Mouse (Mus musculus) embryo, embryonic 10 days (tissue): Measurements from ENCODE around the gene Tpbgl.

Experiments used
- DNase-seq: peaks from one replicate; pipeline ENCODE4 v3.0.0-alpha.2; 2015; ENCODE audit warnings: low spot score

The Tpbgl gene

DNA sequence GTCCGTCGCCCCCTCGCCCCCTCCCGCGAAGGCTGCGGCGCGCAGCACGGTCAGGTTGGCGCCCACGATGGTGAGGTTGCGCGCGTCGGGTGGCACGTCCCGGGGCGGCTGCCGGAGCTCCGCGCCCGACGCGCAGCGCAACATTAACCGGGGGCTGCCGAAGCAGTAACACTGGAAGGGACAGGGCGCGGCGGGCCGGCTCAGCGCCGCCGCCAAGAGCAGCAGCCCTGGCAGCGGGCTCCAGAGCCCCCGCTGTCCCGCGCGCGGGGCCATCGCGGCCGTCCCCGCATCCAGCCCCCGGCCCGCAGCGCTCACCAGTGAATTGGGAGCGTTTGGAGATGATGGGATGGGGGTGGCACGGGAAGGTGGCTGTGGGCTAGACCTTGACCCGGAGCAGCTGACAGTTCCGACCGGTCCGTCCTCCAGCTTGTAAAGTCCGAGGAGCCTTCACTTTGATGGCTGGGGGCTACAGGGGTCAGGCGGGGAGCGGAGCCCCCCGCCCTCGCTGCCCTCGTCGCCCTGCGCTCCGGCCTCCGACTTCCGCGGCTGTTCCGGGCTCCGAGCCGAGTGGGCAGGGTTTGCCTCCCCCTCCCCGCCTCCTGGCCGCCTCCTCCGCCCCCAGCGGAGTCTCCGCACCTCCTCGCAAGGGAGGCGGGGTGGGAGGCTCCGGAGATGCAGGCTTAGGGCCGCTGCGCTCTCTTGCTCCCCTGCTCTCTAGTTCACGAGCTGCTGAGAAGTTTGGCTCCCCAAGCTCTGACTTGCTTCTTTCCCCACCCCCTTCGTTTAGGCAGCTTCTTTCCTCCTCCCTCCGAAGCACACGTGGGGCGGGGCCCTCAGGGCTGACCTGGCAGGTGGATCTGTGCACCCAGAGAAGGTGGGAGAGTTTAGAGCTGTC lies at the start of gene Tpbgl:
TSS of gene Tpbgl (minus strand) at position 728 of the 895 bp plus-strand sequence.
- peak; percentile 42 for DNase-seq

DNA sequence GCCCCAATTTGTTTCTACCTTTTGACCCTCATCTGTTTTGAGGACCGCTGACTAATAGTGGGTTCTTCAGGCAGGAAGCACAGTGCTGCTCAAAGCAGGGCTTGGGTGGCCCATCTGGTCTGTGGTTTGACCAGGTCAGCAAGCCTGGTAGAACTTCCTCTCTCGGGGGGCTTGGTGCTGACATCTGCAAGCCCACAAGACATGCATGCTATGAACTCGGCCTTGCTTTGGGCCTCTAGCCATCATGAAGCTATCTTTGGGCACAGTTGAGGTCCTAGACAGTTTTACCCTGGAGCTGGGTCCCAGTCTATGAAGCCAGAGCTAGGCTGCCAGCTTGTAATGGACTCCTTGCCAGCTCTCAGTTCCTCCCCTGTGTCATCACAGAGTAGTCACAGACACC lies 48.0 kb upstream of the Tpbgl start:
- DNase-seq: no peak

DNA sequence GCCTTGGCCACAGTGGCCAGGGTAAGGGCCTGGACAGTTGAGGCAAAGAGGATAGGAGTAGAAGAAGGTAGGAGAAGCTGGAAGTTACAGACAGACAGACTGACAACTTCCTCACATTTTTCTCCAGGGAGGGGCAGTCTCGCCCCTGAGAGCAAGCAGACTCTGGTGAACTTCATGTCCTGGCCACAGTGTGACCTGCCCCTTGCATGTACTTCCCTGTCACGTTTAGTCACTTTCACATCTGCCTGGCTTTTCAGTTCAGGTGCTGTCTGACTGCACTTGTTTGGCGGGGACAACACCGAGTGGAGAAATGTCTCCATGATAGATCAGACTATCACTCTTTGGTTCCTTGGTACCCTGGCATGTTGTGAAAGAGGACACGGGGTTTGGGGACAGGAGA lies 47.3 kb upstream of the Tpbgl start:
- DNase-seq: no peak

DNA sequence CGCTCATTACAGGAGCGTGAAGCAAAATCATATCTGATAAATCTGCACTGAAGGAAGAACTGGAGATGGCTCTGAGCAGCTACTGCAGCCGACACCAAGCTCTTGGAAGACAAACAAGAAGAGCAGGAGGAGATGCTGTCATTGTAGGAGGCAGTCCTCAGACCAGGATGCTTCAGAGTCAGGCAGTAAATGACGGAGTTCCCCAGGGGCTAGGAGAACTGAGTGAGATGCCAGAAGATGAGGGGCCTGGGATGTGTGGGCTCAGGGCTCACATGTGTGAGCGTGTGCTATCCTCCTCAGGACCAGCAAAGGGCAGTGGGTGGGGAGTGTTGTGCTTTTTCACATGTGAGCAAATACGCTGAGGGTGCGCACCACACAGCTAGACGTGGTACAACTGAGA lies 46.3 kb upstream of the Tpbgl start:
- DNase-seq: no peak

DNA sequence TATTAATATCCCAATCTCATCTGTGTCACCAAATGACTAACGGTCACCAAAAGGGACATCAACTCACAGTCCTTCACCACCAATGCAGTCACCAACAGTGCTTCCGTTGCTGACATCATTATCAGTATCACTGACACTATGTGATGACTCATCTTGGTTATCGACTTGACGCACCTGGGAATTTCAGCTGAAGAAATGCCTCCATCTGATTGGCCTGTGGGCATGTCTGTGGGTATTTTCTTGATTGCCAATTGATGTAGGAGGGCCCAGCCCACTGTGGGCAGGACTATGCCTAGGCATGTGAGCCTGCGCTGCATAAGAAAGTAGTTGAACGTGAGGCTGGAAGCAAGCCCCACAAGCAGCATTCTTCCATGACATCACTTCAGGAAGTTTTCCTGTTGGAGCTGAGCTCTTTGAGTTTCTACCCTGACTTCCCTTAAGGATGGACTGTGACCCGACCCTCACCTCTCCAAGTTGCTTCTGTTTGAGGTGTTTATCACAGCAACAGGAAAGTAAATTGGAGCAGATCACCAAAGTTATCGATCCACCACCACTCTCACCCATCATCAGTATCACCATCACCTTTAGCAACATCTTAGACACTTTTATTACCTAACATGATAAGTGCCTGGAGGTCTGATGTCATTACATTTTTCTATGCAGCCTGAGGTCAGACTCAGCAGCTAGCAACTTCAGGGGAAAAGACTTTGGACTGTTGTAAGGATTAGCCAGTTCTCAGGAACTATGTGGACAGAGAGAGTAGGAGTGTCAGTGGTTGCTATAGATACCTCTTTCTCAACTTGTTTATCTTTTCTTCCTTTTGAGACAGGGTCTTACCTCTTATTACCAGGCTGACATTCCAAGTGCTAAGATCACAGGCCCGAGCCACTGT lies 44.9 kb upstream of the Tpbgl start:
- no peak for DNase-seq

GRCm38 (mm10) chr7:99670915-99671314 lies 44.0 kb upstream of the Tpbgl start:
- DNase-seq: no peak

- peak; percentile 71 for DNase-seq
Measured at GRCm38 (mm10) chr7:99668802-99669201, 41.9 kb upstream of the Tpbgl start.

DNA sequence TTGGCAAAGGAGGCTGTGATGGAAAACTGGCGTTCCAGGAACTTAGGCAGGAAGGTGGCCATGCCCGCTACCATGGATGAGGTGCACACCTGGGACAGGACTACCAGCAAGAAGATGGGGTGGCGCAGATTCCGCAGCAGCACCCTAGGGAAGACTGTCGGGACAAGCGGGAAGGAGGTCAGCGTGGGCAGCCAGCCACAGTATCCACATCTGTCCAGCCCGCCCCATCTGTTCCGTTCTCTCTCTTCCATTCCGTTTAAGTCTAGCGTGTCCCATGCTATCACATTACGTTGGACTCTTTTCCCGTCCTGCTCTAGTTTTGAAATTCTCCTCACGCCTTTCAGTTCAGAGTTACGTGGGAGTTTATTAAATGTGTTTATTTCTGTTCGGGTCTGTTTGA lies 40.2 kb upstream of the Tpbgl start:
- no peak for DNase-seq

DNA sequence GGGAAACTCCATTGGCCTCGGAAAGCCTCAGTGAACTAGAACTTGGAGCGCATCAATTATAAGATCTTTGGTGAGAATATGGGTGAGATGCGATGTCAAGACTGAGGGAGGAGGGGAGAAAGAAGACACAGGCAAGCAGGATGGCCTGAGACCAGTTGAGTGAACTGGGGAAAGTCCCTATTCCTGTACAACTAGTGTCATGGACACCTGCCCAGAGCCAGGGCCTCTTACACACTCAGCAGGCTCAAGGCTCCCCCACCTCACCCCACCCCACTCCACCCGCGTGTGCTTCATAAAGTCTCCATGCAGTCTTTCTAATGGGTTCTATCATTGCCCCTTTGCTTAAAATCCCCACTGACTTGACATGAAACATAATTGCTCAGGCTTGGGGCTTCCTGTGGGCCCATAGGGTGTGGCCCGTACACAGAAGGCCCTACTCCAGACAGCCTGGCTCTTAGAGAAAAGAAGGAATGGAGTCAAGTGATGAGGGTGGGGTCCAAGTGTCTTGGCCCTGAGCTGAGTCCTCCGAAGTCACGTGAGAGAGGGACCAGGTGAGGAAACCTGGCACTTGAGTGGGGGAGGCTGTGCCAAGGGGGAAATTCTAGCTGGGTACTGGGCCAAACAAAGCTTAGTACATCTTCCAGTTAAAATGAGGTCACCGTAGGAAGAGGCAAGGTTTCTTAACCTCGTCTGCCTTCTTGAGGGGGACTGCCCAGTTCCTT lies 39.0 kb upstream of the Tpbgl start:
- no peak for DNase-seq

DNA sequence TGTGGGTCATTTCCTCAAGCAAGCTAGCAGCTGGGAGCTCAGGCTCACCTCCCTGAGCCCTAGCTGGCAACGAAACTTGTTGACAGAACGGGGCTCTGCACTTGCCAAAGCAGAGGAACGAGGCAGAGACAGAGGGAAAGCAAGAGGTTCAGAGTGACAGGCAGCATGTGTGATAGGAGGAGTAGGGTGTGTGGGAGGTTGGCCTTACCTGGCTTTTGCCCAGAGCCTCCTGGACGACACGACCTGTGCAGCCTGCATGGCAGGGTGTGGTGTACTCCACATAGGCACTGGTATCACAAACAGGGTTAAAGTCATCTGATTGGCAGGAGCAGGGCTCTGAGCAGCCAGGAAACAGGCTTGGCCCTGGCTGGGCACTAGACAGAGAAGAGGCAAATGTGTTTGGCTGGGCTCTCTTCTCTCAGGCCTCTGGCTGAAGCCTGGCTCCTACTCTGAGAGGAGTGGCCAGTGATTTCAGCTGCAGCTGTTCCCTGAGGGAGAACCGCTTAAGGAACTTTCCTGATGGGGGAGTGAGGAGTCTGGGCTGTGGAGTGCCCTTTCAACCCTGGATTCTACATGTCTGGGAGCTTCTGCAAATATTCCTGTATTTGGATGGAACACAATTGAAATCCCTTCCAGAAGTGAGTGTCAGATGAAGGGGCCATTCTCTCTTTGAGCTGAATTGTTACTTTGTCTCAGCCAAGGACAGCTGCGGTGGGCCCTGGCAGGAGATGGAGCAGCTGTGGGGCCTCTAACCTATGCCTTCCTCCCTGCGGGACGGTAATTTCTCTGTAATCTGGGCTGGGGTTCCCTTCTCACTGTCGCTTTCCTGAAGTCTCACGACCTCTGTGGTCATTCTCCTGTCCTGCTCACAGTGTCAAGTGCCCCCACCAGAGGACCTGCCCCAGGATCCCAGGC lies 37.9 kb upstream of the Tpbgl start:
- peak; percentile 42 for DNase-seq

GRCm38 (mm10) chr7:99663507-99664220 lies 36.8 kb upstream of the Tpbgl start:
- DNase-seq: no peak

- DNase-seq: no peak
Measured at GRCm38 (mm10) chr7:99662311-99662710, 35.4 kb upstream of the Tpbgl start.

- DNase-seq: no peak
Measured at GRCm38 (mm10) chr7:99661571-99662230, 34.8 kb upstream of the Tpbgl start.

GRCm38 (mm10) chr7:99661071-99661470 lies 34.2 kb upstream of the Tpbgl start:
- no peak for DNase-seq

GRCm38 (mm10) chr7:99659379-99660029 lies 32.6 kb upstream of the Tpbgl start:
- DNase-seq: peak; percentile 85

GRCm38 (mm10) chr7:99654244-99654643 lies 27.3 kb upstream of the Tpbgl start:
- DNase-seq: no peak

DNA sequence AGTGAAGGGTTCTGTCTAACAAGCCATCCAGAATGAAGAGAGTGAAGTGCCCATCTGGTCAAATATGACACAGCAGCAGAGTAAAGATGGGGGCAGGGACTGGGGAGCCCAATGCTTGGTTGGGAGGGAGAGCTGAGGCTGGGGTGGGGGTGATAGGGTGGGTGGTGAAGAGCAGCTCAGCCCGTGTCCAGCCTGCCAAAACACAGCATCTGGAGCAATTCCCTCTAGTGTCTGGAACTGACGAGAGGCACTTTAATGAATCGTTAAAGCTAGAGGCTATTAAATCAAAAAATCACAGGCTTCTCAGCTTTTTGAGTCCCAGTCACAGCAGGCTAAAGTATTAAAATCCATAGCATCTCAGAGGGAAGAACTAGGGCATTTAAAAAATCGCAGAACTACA lies 22.7 kb upstream of the Tpbgl start:
- no peak for DNase-seq

GRCm38 (mm10) chr7:99648623-99649022 lies 21.7 kb upstream of the Tpbgl start:
- peak; percentile 90 for DNase-seq

GRCm38 (mm10) chr7:99644701-99645100 lies 17.8 kb upstream of the Tpbgl start:
- DNase-seq: no peak
